Mouse (Mus musculus) retina, embryonic 14.5 days (tissue): ENCODE data around the gene Abcf3.

Experiments used
- DNase-seq: peaks from one replicate; pipeline ENCODE4 v3.0.0-alpha.2; 2015; ENCODE audit warnings: low spot score

The Abcf3 gene

DNA sequence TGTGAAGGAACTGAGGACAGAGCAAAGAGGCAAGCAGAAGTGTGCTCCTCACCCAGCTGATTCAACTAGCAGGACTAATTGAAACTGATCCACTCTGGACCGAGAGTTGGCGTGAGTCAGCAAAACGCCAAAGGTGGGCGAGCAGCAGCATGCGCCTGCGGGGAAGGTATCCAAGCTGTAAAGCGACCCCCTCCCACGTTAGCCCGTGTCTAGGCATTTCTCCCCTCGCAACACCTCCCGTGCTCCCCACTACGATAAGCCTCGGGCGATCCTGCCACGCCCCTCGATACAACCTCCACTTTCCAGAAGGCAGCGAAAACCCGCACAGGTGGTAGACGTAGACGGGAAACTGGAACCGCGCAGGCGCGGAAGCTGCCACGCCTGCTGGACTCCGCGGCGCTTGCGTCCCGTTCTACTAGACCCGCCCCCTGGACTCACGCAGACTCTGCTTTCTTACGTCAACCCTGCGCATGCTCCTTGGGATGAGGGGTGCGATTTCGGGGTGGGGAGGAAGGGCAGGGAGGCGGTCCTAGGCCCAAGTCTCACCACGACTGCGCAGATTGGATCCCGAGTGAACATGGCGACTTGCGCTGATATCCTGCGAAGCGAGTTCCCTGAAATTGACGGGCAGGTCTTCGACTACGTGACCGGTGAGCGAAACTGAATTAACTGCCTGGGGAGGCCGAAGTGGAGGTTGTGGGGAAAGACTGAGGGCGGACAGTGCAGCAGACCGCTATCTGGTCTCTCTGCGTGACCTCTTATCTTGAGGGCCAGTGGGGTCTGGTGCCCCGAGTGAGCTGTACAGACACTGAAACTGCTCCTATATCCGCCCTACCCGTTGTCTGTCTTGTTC lies at the start of gene Abcf3:
Gene Abcf3, plus strand, starts transcription at position 482 of the 853 bp plus-strand sequence.
- peak; percentile 99 for DNase-seq

DNA sequence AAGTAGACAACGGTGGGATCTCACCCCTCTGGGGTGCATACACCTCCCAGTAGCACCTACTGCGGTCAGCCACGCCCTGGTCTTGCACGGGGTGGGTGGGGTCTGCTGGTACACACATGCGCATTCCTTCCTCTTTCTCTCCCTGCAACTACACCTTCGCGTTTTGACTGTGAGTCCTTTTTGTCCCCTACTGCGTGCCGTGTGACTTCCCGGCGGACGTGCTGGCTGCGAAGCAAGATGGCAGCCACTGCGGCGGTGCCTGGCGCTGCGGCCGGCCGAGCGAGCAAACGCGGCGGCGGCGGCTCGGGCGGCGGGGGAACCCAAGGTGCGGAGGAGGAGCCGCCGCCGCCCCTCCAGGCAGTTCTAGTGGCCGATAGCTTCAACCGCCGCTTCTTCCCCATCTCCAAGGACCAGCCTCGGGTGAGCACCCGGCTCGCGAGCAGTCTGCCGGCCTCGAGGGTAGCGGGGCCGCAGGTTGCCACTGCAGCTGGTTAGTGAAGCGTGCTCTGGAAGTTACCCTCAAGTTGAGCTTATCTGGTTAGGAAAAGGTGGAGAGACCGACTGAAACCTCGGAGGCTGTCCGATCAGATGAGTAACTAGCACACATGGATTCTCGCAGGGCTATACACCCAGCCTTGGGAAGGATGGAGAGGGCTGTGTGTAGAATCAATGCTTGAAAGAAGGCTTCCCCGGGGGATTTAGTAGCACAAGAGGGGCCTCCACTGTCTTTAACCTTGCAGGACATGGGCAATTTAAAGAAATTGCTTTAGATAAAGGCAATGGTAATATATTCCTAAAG lies 49.5 kb upstream of the Abcf3 start, which contains the start of gene Eif2b5:
Gene Eif2b5, plus strand, starts transcription at position 141 of the 799 bp plus-strand sequence.
- DNase-seq = peak; percentile 90

- DNase-seq = no peak
Observed at GRCm38 (mm10) chr16:20506000-20506399, 42.4 kb upstream of the Abcf3 start.

DNA sequence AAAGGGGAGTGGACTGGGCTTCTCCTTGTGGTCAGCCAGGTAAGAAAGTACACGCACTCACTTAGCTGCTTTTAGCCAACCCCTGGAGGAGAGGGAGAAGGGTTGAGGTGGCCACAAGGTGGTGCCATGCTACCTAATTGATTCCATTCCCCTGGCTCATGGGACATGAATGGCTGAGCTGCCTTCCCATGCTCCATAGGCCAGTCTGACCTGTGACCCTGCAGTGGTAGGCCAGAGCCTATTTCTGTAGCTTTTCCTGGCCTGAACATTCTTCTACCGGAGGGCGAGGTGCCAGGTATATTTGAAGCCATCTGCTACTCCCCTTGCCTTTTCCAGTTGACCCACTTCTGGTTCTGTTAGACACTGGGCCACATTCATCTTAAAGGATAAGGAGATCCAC lies 39.0 kb upstream of the Abcf3 start:
- DNase-seq = peak; percentile 69

GRCm38 (mm10) chr16:20511277-20511847 lies 37.0 kb upstream of the Abcf3 start:
- DNase-seq = no peak

DNA sequence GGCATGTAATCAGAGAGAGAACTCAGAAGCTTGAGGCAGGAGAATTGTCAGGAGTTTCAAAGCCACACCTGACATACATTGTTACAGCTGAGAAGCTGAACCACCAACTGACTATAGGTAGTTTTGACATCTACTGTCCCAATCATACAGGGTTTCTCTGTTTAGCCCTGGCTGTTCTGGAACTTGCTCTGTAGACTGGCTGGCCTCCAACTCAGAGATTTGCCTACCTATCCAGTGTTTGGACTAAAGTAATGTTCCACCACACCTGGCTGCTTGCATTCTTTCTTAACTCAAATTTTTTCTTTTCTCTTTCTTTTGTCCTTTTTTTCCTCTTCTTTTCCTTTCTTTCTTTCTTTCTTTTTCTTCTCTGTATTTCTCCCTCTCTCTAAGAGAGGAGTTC lies 32.3 kb upstream of the Abcf3 start:
- peak; percentile 2 for DNase-seq

GRCm38 (mm10) chr16:20516726-20517201 lies 31.6 kb upstream of the Abcf3 start, which contains the start of gene Dvl3:
Gene Dvl3, plus strand, starts transcription at chr16:20516982.
- DNase-seq = peak; percentile 94

DNA sequence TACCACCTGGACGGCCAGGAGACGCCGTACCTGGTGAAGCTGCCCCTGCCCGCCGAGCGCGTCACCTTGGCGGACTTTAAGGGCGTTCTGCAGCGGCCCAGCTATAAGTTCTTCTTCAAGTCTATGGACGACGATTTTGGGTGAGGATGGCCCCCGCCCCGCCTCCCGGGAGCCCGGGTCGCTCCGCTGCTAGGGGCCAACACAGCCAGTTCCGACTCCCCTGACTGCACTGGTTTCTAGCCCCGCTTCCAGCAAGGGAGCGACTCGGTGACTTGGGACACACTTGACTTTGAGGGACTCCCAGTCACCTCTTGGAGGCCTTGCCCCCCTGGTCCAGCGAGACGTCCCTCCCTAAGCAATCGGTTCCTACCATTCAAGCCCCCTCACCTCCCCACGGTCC lies 31.2 kb upstream of the Abcf3 start:
- peak; percentile 28 for DNase-seq

DNA sequence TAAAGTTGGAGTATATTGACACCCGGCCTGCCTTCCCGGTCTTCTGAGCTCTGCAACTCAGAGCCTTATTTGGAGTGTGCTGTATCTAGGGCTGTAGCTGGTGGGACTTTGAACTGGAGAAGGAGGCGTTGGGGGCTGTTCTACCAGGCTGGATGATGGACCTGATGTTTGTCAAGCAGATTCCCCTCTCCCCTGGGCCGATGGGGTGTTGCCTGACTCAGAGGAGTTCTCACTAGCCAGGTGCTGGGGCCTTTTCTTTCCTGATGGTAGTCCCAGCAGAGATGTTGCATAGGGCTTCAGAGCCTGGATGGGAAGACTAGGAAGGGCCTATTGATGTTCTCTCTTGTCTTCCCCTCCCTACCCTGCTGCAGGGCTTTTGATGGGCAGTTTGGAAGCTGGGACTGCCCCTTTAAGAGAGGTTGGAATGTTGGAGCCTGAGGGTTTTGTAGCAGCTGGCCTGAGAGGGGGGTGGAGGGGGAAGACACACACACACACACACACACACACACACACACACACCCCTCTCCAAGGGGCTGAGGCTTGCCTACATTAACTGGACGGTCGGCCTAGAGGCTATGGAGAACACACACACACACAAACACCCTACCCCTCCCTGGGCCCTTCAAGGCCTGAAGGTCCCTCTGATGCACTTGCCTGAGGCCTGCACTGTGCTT lies 30.5 kb upstream of the Abcf3 start:
- peak; percentile 77 for DNase-seq

DNA sequence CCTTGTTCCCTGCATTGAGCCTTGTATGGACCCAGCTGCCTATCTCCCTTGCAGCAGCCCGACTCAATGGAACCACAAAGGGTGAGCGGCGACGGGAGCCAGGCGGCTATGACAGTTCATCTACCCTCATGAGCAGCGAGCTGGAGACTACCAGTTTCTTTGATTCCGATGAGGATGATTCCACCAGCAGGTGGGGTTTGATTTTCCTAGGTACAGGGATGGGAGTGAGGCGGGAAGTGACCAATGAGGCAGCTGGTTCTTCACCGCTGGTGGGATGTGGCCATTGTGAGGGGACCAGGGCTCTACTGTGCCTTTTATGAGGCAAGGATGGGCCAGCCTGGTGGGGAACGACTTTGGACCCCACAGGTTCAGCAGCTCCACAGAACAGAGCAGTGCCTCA lies 24.5 kb upstream of the Abcf3 start:
- no peak for DNase-seq

- DNase-seq = no peak
Observed at GRCm38 (mm10) chr16:20528779-20529178, 19.6 kb upstream of the Abcf3 start.

- DNase-seq = no peak
Observed at GRCm38 (mm10) chr16:20529375-20529774, 19.0 kb upstream of the Abcf3 start.

DNA sequence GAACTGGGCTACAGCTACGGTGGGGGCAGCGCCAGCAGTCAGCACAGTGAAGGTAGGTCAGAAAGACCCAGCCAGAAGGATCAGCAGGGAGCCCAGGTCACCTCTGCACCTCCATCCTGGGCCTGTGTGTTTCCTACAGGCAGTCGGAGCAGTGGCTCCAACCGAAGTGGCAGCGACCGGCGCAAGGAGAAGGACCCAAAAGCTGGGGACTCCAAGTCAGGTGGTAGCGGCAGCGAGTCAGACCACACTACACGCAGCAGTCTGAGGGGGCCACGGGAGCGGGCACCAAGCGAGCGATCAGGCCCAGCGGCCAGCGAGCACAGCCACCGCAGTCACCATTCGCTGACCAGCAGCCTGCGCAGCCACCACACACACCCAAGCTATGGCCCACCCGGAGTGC lies 17.4 kb upstream of the Abcf3 start:
- no peak for DNase-seq

DNA sequence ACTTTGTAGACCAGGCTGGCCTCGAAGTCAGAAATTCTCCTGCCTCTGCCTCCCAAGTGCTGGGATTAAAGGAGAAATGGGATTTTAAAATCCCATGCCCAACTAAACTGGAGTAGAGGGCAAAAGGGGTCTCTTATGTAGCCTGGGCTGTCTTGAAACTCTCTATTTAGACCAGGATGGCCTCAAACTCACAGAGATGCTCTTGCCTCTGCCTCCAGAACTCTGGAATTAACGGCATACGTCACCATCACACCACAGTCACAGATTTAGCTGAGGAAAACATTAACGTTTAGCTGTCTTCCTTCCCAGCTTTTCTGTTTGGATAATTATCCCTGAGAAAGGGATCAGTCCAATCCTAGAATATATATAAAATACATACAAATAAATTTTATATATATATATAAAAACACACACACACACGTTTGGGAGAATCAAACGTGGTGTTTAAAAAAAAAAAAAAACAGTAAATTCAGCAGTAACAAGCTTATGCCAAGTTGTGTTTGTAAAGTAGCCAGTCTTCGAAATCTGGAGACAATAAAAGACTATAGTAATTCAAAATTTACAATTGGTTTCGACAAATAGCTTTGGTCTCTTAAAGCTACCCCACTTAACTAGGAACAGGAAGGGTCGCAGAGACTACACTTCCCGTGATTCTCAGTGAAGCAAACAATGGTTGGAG lies 13.6 kb upstream of the Abcf3 start:
- DNase-seq = no peak

- DNase-seq = peak; percentile 97
Observed at GRCm38 (mm10) chr16:20535296-20536080, 12.9 kb upstream of the Abcf3 start, which contains the start of gene Ap2m1. Gene Ap2m1, plus strand, starts transcription at chr16:20535478.

- no peak for DNase-seq
Observed at GRCm38 (mm10) chr16:20536081-20536665, 12.2 kb upstream of the Abcf3 start.

DNA sequence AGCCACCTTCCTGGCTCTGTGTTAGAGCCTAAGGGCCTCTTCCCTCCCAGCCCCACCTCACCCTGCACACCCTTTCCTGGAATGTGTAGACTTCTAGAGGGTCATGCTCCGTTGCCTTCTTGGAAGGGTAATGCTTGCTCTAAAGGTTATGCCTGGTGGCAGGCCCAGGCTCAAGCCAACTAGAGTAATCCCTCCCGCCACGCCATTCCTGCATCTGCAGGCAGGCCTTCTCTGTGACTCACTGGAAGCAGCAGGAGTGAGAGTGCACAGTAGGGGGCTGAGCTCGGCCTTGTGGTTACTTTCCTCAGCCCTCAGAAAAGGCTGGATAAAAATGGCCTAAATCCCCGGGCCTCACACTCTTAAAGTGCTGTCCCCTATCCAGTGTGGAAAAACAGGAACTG lies 11.3 kb upstream of the Abcf3 start:
- peak; percentile 26 for DNase-seq

DNA sequence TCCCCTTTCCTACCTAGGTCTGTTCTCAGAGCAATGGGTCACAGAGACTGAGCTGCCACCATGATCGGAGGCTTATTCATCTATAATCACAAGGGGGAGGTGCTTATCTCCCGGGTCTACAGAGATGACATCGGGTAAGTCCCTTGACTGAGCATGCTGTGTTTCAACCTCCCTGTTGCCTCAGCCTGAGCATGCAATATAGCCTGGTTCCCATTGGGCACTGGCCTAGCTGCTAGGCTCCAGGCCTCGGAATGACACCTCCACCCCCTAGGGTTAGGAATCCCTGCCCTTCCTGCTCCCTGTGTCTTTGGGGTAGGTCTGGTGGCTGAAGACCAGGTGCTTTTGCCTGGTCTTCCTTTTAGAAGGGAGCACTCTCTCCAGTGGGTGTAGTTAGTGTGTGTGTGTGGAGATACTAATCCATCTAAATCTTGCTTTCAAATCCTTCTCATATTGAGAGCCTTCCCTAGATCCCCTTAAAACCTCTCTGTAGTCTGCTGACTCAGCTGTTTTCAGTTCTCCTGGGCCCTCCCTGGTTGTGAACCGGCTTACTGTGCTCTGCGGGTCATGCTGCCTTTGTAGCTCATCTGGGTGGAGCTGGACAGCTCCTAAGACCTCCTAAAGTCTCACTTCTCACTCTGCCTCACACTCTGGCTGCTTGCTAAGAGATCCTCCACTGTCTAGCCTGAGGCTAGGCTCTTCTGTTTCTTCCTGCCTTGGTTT lies 10.6 kb upstream of the Abcf3 start:
- DNase-seq = no peak

DNA sequence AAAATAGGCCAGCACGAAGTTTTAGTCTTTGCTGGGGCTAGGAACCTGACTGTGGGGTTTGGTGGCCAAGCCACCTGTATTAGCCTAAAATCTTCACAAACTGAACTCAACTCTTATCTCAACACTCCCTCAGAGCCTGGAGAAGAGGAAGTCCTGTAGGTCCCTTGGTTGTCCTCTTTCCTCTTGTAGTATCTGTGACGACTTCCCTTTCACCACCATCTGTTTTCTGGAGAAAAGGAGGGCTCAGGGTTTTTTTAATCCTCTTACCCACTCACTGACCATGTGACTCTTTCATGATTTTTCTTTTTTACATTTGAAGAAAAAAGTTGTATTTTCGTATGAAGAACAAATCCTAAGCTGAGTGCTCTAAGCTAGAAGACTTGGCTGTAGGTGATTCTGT lies 8.7 kb upstream of the Abcf3 start:
- no peak for DNase-seq
